Mouse (Mus musculus): ENCODE results near the gene Snrnp200. TPM values are rescaled to one million over a fixed set of nuclear protein-coding genes. Genes with fewer than 3 reads are reported as not detected.

Gene Snrnp200
- polyA plus RNA-seq, 1 experiment from 2014 or later = 64.0 TPM

DNA sequence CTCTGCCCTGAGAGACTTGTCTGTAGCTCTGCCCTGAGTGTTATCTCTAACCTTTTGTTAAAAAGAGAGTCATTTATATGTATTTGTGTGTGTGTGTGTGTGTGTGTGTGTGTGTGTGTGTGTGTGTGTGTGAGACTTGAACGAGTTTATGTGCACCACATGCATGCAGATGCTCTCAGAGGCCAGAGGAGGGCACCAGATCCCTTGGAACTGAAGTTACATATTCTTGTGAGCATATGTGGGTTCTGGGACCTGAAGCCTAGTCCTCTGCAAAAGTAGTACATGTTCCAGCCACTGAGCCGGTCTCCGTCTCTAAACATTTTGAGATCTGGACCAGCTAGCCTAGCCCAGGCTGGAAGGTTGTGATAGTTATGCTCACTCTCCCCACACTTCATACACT lies 17.1 kb downstream of the Snrnp200 start:
- Histone ChIP-seq H3K36me3 (peaks cover 95% of the 10 kb centered on the region), H3K27me3 (no peaks in the 10 kb centered on the region), H3K27ac (no peak overlapping the region), H3K4me1 (no peaks in the 10 kb centered on the region), H3K9me3 (no peaks in the 10 kb centered on the region), H3K9ac (no peak overlapping the region), H3K4me2 (no peak overlapping the region), H3K4me3 (no peak overlapping the region)
- no peak for ATAC-seq (ENCODE audit: insufficient number of reproducible peaks, insufficient read depth, low FRiP score, low TSS enrichment, low read depth)
- over 99% methylated on average over 3 of the region's 3 CpGs for WGBS

DNA sequence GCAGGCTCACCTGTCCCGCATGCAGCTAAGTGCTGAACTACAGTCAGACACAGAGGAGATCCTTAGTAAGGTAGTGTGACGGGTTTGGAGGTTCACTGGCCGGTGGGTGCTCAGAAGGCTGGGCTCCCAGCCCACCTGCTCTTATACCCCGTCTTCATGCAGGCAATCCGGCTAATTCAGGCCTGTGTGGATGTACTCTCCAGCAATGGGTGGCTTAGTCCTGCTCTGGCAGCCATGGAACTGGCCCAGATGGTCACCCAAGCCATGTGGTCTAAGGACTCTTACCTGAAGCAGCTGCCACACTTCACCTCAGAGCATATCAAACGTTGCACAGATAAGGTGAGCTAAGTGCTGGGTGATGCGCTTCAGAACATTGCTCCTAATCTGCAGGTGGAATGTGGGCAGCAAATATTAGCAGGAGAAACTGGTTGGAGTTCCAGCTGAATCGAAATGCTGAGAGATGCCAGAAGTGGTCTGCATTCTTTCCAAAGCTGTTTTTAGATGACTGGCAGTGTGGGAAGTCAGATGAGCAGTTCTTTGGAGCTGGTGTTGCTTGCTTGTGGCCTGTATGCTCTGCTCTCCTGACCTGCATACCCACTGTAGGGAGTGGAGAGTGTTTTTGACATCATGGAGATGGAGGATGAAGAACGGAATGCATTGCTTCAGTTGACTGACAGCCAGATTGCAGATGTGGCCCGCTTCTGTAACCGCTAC lies 29.9 kb downstream of the Snrnp200 start:
- Histone ChIP-seq H3K4me1 (no peaks in the 10 kb centered on the region), H3K4me3 (no peak overlapping the region), H3K9ac (0 out of 2 replicates have a peak overlapping the region, but pooled peaks have one; percentile 4), H3K4me2 (no peak overlapping the region), H3K27ac (no peak overlapping the region), H3K27me3 (no peaks in the 10 kb centered on the region), H3K36me3 (peaks cover 92% of the 10 kb centered on the region), H3K9me3 (no peaks in the 10 kb centered on the region)
- ATAC-seq (ENCODE audit: insufficient number of reproducible peaks, insufficient read depth, low FRiP score, low TSS enrichment, low read depth) = no peak
- WGBS = 95% methylated on average over 11 of the region's 11 CpGs

DNA sequence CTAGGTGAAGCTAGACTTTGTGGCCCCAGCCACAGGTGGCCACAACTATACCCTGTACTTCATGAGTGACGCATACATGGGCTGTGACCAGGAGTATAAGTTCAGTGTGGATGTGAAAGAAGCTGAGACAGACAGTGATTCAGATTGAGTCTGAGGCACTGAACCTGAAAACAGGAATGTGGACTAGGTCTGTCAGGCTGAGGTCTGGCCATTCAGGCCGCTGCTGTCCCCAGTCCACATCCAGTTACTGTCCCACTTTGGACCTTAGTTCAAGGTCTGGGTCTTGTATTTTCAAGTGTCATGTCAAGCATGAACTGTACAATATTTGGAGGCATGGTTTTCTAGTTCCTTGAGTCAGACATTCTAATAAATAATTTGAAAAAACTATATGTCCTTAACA lies 31.9 kb downstream of the Snrnp200 start:
- Histone ChIP-seq H3K4me3 (no peak overlapping the region), H3K4me1 (no peaks in the 10 kb centered on the region), H3K27ac (no peak overlapping the region), H3K9ac (no peak overlapping the region), H3K27me3 (no peaks in the 10 kb centered on the region), H3K36me3 (peaks cover 89% of the 10 kb centered on the region), H3K4me2 (no peak overlapping the region), H3K9me3 (no peaks in the 10 kb centered on the region)
- WGBS = 97% methylated on average over 2 of the region's 2 CpGs
- ATAC-seq (ENCODE audit: insufficient number of reproducible peaks, insufficient read depth, low FRiP score, low TSS enrichment, low read depth) = no peak

DNA sequence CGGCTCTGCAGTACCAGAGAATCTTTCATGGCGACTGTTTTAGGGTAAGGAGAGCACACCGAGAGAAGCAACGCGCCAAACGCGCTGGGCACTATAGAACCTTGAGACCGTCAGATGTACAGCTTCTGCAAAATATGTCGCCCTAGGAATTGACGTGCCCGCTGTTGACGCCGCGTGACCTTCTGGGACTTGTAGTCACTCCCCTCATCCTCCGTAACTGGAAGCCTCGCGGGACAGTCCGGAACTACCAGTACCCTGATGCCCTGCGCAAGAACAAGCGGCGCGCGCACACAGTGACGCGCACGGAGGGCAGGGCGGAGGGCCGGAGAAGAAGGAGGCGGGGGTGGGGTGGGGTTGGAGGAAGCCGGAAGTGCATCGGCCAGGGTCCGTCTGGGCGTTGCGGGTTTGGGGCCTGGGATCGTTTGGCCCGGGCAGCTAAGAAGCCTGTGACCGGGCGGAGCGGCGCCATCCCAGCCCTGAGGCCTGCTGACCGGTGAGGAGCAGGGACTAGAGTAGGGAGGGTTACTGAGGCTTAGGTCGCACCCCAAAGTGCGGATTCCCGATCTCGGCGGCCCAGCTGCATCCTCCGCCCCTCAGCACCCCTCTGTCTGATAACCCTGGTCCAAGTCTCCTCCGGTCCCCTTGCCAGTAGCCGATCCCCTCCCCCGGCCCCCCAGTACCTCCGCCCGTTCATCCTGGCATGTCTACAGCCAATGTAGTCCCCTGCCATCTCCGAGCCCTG lies 39.6 kb downstream of the Snrnp200 start, which contains the start of the genes Ciao1 and Tmem127:
TSS of gene Ciao1 (minus strand) at position 225 of the 742 bp plus-strand sequence.
TSS of gene Tmem127 (plus strand) at position 317 of the 742 bp plus-strand sequence.
- Histone ChIP-seq H3K27ac (peak within 1 kb of the TSS; percentile 66; the same call in 1 of the 2 replicates), H3K27me3 (no peaks in the 10 kb centered on the region), H3K4me3 (peak within 1 kb of the TSS; percentile 89), H3K4me1 (peaks cover 20% of the 10 kb centered on the region), H3K36me3 (peaks cover 38% of the 10 kb centered on the region), H3K4me2 (peak within 1 kb of the TSS; percentile 99), H3K9ac (peak within 1 kb of the TSS; percentile 89), H3K9me3 (no peaks in the 10 kb centered on the region)
- peak; percentile 99 for ATAC-seq (ENCODE audit: insufficient number of reproducible peaks, insufficient read depth, low FRiP score, low TSS enrichment, low read depth)
- WGBS = under 1% methylated on average over 53 of the region's 53 CpGs

DNA sequence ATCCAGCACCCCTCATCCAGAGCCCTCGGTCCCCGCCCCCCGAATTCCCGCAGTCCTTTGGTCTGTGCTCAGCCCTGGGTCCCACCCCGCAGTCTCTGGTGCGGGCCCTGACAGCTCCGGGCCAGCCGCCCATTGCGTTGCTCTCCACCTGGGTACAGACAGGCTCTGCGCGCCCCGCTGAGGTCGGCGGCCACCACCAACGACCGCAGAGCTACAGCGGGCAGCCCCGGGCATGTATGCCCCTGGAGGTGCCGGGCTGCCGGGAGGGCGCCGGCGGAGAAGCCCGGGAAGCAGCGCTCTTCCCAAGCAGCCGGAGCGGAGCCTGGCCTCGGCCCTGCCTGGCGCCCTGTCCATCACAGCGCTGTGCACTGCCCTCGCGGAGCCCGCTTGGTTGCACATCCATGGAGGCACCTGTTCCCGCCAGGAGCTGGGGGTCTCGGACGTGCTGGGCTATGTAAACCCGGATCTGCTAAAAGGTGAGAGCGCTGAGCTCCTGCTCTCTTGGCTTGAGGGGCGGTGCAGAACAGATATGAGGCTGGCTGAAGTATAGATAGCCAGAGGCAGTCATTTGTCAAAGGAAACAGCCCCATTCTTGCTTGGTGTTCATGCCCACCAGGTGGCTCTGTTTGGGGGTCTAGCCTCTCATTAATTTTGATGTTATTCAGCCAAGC lies 40.3 kb downstream of the Snrnp200 start:
- no peaks in the 10 kb centered on the region for H3K9me3 ChIP-seq
- H3K9ac ChIP-seq = peak overlapping the region; percentile 89
- peak overlapping the region; percentile 40; the same call in 1 of the 2 replicates for H3K27ac ChIP-seq
- peak; percentile 62 for ATAC-seq (ENCODE audit: insufficient number of reproducible peaks, insufficient read depth, low FRiP score, low TSS enrichment, low read depth)
- H3K4me3 ChIP-seq = peak overlapping the region; percentile 89
- peak overlapping the region; percentile 99 for H3K4me2 ChIP-seq
- peaks cover 20% of the 10 kb centered on the region for H3K4me1 ChIP-seq
- H3K36me3 ChIP-seq = peaks cover 31% of the 10 kb centered on the region
- 1% methylated on average over 39 of the region's 39 CpGs for WGBS
- no peaks in the 10 kb centered on the region for H3K27me3 ChIP-seq

DNA sequence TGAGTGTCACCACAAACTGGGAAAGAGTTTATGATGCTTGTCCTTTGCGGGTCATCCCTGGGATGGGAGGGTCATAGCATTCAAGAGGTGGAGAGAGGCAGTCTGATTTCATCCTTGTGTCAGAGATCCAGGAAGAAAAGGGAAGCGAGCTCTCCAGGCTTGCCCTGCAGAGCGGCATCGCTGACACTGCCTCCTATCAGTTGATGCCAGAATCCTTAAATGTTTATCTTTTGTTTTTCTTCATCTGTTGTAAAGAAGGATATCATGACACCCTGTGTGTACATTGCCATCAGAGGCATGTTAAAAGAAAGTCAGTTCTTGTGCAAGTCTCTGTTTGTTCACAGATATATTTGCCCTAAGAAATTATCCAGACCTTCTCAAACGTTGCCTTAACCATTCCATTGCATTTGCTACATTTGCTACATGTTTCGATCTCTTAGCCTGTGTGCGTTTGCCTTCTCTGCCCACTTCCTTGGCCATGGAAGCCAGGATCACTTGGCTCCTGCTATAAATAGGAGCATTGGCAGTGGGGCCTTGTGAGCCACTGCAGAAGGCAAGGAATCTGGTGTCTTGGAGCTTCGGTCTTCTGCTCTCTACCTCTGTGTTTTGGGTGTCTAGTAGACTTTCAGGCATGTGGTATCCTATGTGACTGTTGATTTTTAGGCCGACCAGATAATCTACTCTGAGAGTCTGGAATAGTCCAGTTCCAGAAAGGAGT lies 42.3 kb downstream of the Snrnp200 start:
- Histone ChIP-seq H3K9me3 (no peaks in the 10 kb centered on the region), H3K4me1 (peaks cover 20% of the 10 kb centered on the region), H3K4me3 (no peak overlapping the region)

DNA sequence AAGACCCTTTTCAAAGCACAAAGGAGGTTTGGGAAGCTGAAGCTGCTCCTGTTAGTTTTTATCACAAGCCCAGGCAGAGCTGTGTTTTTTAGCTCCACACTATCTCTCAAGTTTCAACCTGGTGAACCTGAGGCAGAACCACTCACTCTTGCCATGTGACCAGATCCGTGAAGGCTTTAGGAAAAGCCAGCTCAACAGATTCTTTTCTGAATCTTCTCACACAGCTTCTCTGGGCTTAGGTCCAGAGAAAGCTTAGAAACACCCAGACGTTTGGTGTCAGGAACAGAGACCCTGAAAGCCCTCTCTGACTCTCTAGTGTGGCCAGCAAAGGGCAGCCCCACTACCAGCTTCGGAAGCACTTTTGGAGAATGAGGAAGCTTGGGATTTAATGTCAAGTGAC lies 43.3 kb downstream of the Snrnp200 start:
- 80% methylated on average over 3 of the region's 3 CpGs for WGBS
- no peak overlapping the region for H3K4me2 ChIP-seq
- H3K27me3 ChIP-seq = no peaks in the 10 kb centered on the region
- H3K36me3 ChIP-seq = peaks cover 13% of the 10 kb centered on the region
- H3K27ac ChIP-seq = no peak overlapping the region
- H3K4me3 ChIP-seq = no peak overlapping the region
- peaks cover 19% of the 10 kb centered on the region for H3K4me1 ChIP-seq
- 0 out of 2 replicates have a peak overlapping the region, but pooled peaks have one; percentile 11 for H3K9ac ChIP-seq
- no peaks in the 10 kb centered on the region for H3K9me3 ChIP-seq
- no peak for ATAC-seq (ENCODE audit: insufficient number of reproducible peaks, insufficient read depth, low FRiP score, low TSS enrichment, low read depth)

More for the DNA sequence above, 42.3 kb downstream of the Snrnp200 start:
- no peak for ATAC-seq (ENCODE audit: insufficient number of reproducible peaks, insufficient read depth, low FRiP score, low TSS enrichment, low read depth)
- no peak overlapping the region for H3K27ac ChIP-seq
- H3K36me3 ChIP-seq = peaks cover 13% of the 10 kb centered on the region
- H3K27me3 ChIP-seq = no peaks in the 10 kb centered on the region
- WGBS = 93% methylated on average over 9 of the region's 9 CpGs
- H3K4me2 ChIP-seq = no peak overlapping the region
- H3K9ac ChIP-seq = no peak overlapping the region

DNA sequence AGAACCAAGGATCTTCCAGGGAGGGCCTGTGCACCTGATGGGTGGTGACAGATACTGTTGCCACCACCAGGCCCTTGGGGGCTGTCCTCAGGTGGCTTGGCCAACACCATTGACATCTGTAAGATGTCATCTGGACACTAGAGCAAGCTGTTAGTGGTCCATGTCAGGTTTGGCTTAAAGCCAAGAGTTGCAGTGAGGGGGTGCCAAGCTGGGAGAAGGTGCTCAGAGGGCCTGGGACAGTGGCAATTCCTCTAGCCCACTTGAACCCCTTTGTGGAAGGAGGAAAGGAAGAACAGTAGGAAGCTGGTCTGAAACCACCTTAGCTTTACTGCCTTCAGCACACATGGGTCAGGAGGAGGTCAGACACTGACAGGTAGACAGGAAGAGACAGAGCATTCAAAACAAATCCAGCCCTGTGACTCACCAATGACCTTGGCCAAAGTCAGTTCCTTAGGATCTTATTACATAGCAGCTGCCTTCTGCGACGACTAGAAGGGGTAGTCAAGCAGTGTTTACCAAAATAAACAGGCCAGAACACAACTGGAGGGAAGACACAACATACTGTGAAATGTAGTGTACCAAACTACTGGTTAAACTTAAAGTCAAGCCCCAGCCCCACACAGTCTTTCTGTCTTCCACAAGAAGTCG lies 43.8 kb downstream of the Snrnp200 start:
- 63% methylated on average over 3 of the region's 3 CpGs for WGBS
- Histone ChIP-seq H3K27me3 (no peaks in the 10 kb centered on the region), H3K9ac (no peak overlapping the region), H3K27ac (no peak overlapping the region), H3K36me3 (peaks cover 18% of the 10 kb centered on the region), H3K4me3 (no peak overlapping the region), H3K4me1 (peaks cover 13% of the 10 kb centered on the region), H3K9me3 (no peaks in the 10 kb centered on the region), H3K4me2 (no peak overlapping the region)
- no peak for ATAC-seq (ENCODE audit: insufficient number of reproducible peaks, insufficient read depth, low FRiP score, low TSS enrichment, low read depth)

DNA sequence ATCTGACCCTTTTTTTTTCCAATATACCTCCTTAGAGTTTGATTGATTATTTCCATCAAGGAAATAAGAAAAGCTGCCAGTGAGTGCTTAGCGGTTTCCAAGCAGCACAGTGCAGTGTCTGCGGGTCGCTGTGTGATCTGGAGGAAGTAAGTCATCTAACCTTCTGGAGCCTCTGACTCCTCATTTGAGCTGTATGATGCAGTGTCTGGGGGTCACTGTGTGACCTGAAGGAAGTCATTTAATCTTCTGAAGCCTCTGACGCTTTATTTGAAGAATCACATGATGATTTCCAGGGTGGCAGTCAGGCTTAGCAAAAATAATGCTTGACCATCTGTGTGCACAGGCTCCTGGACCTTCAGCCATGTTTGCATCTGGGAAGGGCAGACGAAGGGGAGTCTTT lies 44.6 kb downstream of the Snrnp200 start:
- no peak for ATAC-seq (ENCODE audit: insufficient number of reproducible peaks, insufficient read depth, low FRiP score, low TSS enrichment, low read depth)
- Histone ChIP-seq H3K4me1 (peaks cover 12% of the 10 kb centered on the region), H3K4me2 (no peak overlapping the region), H3K9ac (no peak overlapping the region), H3K27me3 (no peaks in the 10 kb centered on the region), H3K9me3 (no peaks in the 10 kb centered on the region), H3K36me3 (peaks cover 26% of the 10 kb centered on the region), H3K27ac (no peak overlapping the region), H3K4me3 (no peak overlapping the region)
- WGBS = 86% methylated on average over 5 of the region's 5 CpGs

DNA sequence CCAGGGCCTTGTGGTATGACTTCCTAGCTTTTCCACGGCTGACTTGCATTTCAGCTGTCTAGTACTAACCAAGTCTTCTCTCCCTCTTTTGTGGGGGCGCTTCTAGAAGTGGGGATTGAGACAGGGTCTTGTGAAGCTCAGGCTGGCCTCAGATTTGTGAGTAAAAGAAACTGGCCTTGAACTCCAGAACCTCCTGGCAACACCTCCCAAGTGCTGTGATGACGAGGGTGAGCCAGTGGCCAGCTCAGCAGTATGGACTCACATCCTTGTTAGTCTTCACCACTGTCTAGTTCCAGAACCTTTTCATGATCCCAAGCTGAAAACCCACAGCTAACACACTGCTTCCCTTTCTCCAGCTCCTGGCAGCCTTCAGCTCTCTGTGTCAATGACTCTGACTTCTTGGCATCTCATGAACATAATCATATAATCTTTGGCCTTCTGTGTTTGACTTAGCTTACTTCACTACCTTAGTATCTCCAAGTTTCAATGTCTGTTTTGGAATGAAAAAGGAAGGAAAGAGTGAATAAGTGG lies 46.5 kb downstream of the Snrnp200 start:
- Histone ChIP-seq H3K9ac (no peak overlapping the region), H3K4me2 (no peak overlapping the region), H3K27me3 (no peaks in the 10 kb centered on the region), H3K36me3 (peaks cover 45% of the 10 kb centered on the region), H3K9me3 (no peaks in the 10 kb centered on the region), H3K27ac (no peak overlapping the region), H3K4me1 (no peaks in the 10 kb centered on the region), H3K4me3 (no peak overlapping the region)
- no peak for ATAC-seq (ENCODE audit: insufficient number of reproducible peaks, insufficient read depth, low FRiP score, low TSS enrichment, low read depth)
- WGBS = 85% methylated on average over 3 of the region's 3 CpGs
